Mouse (Mus musculus) layer of hippocampus, adult 9-10 months (tissue): ENCODE data around the gene Psmd11.
"Not testable (repeated sequence)": the region's sequence is repeated elsewhere in the genome, so short reads cannot be mapped to it uniquely, and the experiment has no call there.

Source experiments
- DNase-seq: peaks from one replicate; pipeline ENCODE4 v3.0.0; 2022; ENCODE audit warnings: low spot score

The Psmd11 gene

GRCm38 (mm10) chr11:80428381-80429008 is at the start of gene Psmd11:
TSS of gene Psmd11 (plus strand) at chr11:80428615.
- DNase-seq, result peak; percentile 90

- not testable (repeated sequence) for DNase-seq
These were observed 49.2 kb upstream of the Psmd11 start for GRCm38 (mm10) chr11:80379184-80379583.

GRCm38 (mm10) chr11:80382626-80383018 is 45.8 kb upstream of the Psmd11 start:
- DNase-seq, result no peak

GRCm38 (mm10) chr11:80383019-80383625 is 45.3 kb upstream of the Psmd11 start, which contains the start of gene Zfp207:
TSS of gene Zfp207 (plus strand) at chr11:80383279.
- peak; percentile 94 for DNase-seq

GRCm38 (mm10) chr11:80383626-80384046 is 44.8 kb upstream of the Psmd11 start:
- no peak for DNase-seq

GRCm38 (mm10) chr11:80384461-80384860 is 44.0 kb upstream of the Psmd11 start:
- DNase-seq, result no peak

- DNase-seq, result no peak
These were observed 43.4 kb upstream of the Psmd11 start for GRCm38 (mm10) chr11:80385055-80385454.

GRCm38 (mm10) chr11:80386790-80387189 is 41.6 kb upstream of the Psmd11 start:
- DNase-seq, result no peak

GRCm38 (mm10) chr11:80389885-80390284 is 38.5 kb upstream of the Psmd11 start:
- DNase-seq, result no peak

GRCm38 (mm10) chr11:80391407-80392120 is 36.9 kb upstream of the Psmd11 start:
- DNase-seq, result no peak

- no peak for DNase-seq
These were observed 32.5 kb upstream of the Psmd11 start for GRCm38 (mm10) chr11:80395930-80396329.

- DNase-seq, result no peak
These were observed 31.8 kb upstream of the Psmd11 start for GRCm38 (mm10) chr11:80396617-80397016.

GRCm38 (mm10) chr11:80407878-80408277 is 20.5 kb upstream of the Psmd11 start:
- DNase-seq, result not testable (repeated sequence)

- no peak for DNase-seq
These were observed 18.0 kb upstream of the Psmd11 start for GRCm38 (mm10) chr11:80410377-80410776.

GRCm38 (mm10) chr11:80417085-80417484 is 11.3 kb upstream of the Psmd11 start:
- DNase-seq, result no peak

GRCm38 (mm10) chr11:80419743-80420142 is 8.7 kb upstream of the Psmd11 start:
- DNase-seq, result no peak

- DNase-seq, result no peak
These were observed 8.0 kb upstream of the Psmd11 start for GRCm38 (mm10) chr11:80420202-80420984.

- DNase-seq, result no peak
These were observed 6.9 kb upstream of the Psmd11 start for GRCm38 (mm10) chr11:80421421-80422047.

GRCm38 (mm10) chr11:80424691-80425090 is 3.7 kb upstream of the Psmd11 start:
- no peak for DNase-seq

GRCm38 (mm10) chr11:80425247-80425778 is 3.1 kb upstream of the Psmd11 start:
- DNase-seq, result no peak

GRCm38 (mm10) chr11:80426029-80426813 is 2.2 kb upstream of the Psmd11 start:
- not testable (repeated sequence) for DNase-seq
